Mouse (Mus musculus) heart, adult 2 months (tissue): ENCODE measurements around the gene E130308A19Rik. TPM values are rescaled to one million over a fixed set of nuclear protein-coding genes. Genes with fewer than 3 reads are reported as not detected.

Experiments
- DNase-seq, 2 experiments: peaks; one replicate each; pipeline ENCODE4 v3.0.0; 2021
- H3K27ac ChIP-seq: fragments of 200-600 bp; 2 replicates; pipeline ENCODE4 v1.8.1; 2022
- H3K27me3 ChIP-seq: fragments of 200-500 bp; 2 replicates; pipeline ENCODE4 v1.6.1; 2012; ENCODE audit warnings: mild to moderate bottlenecking, low read length, inconsistent platforms, mixed read lengths; ENCODE audit not compliant: control insufficient read depth, insufficient read depth
- H3K36me3 ChIP-seq: fragments of 200-500 bp; 2 replicates; pipeline ENCODE4 v1.6.1; 2012; ENCODE audit warnings: low read length, inconsistent platforms; ENCODE audit not compliant: control insufficient read depth, insufficient read depth
- H3K4me1 ChIP-seq: fragments of 200-500 bp; 2 replicates; pipeline ENCODE4 v1.6.1; 2011; ENCODE audit warnings: low read length; ENCODE audit not compliant: control insufficient read depth, insufficient read depth
- H3K4me3 ChIP-seq: fragments of 200-600 bp; 2 replicates; pipeline ENCODE4 v1.8.1; 2022
- H3K79me2 ChIP-seq: fragments of 200-500 bp; replicated peaks from 2 replicates; pipeline ENCODE4 v1.6.1; 2012; ENCODE audit warnings: mild to moderate bottlenecking, inconsistent platforms, low read length, moderate library complexity, mixed read lengths; ENCODE audit not compliant: control insufficient read depth, insufficient read depth
- H3K9ac ChIP-seq: fragments of 200-500 bp; 2 replicates; pipeline ENCODE4 v1.6.1; 2012; ENCODE audit warnings: low read depth, mild to moderate bottlenecking, control low read depth, inconsistent platforms, low read length, mixed read lengths
- CTCF ChIP-seq: fragments of 200-600 bp; IDR thresholded peaks from 2 replicates; pipeline ENCODE4 v1.8.1; 2022; ENCODE audit warnings: antibody characterized with exemption, mild to moderate bottlenecking, moderate library complexity
- EP300 ChIP-seq: fragments of 200-500 bp; IDR thresholded peaks from 2 replicates; pipeline ENCODE4 v1.6.1; 2011; ENCODE audit warnings: low read depth, low read length, control low read depth; ENCODE audit not compliant: insufficient read depth
- POLR2A ChIP-seq: fragments of 200-500 bp; IDR thresholded peaks from 2 replicates; pipeline ENCODE4 v1.6.1; 2011; ENCODE audit warnings: mild to moderate bottlenecking, low read depth, low read length, control low read depth; ENCODE audit not compliant: insufficient read depth
- WGBS: fragments of 180-500 bp; shearing (Covaris S2); methylation state at CpG from one replicate; pipeline ENCODE4 v1.1.7; 2018; 5-methylcytosine and 5-hydroxymethylcytosine counted together
- intact Hi-C: fragments of 180-260 bp; cut with DNase I; formaldehyde crosslinking; loops from one replicate; pipeline ENCODE4 v1.15.1; 2025
- polyA plus RNA-seq: library from polyadenylated mRNA; depleted of rRNA; stranded (reverse); fragments of >200 nt; gene quantifications from 2 replicates; pipeline ENCODE4 v1.2.3, GENCODE M21; 2012
- total RNA-seq, 2 experiments: library from RNA; stranded (reverse); gene quantifications; 2 replicates each; pipeline ENCODE4 v1.2.3; 2021

The E130308A19Rik gene
- total and polyA plus RNA-seq, 3 experiments: 3.8 to 7.2 (median 6.5) TPM

DNA sequence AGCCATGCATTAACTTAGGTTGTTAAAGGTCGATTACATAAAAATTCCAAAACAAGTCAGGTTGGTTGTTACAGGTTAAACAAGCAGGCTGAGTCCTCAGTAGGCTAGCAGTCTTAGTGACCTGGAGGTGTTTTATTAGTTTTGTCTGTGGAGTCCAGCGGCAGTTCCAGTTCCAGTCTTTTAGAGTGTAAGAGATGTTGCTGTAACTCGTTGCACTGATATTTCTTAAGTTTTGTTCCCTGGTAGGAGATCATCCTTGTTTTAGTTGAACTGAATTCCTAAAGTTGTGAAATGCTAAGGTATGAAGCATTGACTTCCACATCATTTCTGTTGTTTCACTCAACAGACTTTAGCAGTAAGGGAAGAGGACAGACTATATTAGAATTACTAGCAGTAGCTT, 70.8 kb downstream of the E130308A19Rik start:
- intact Hi-C loops: no loop called here

DNA sequence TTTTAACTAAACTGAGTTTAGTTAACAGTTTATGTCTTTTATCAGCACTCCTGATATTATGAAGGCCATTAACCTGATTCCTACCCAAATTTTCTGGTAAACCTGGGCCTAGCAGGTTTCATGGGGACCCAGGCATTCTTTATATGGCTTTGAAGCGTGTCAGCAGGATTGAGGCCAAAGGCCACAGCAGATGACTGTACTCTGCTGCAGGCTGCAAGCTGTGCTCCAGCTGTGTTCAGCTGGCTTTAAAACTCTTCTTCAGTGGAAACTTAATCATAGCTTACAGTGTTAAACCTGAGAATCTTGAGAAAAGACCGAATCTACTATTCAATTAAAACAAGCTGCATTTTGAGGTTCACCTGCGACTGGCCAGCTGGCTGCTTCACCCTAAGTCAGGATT, 71.9 kb downstream of the E130308A19Rik start:
- intact Hi-C loops: no loop called here
- DNase-seq: no peak

More for the DNA sequence above, 70.8 kb downstream of the E130308A19Rik start:
- Histone ChIP-seq H3K27ac (no peak overlapping the region), H3K4me3 (no peak overlapping the region), H3K79me2 (no peaks in the 10 kb centered on the region), H3K27me3 (no peaks in the 10 kb centered on the region), H3K36me3 (no peaks in the 10 kb centered on the region), H3K4me1 (no peaks in the 10 kb centered on the region), H3K9ac (no peak overlapping the region)
- TF ChIP-seq POLR2A: no peak
- no peak for TF ChIP-seq CTCF
- TF ChIP-seq EP300: no peak
- no peak for DNase-seq
- 91% methylated on average over 3 of the region's 3 CpGs for WGBS

DNA sequence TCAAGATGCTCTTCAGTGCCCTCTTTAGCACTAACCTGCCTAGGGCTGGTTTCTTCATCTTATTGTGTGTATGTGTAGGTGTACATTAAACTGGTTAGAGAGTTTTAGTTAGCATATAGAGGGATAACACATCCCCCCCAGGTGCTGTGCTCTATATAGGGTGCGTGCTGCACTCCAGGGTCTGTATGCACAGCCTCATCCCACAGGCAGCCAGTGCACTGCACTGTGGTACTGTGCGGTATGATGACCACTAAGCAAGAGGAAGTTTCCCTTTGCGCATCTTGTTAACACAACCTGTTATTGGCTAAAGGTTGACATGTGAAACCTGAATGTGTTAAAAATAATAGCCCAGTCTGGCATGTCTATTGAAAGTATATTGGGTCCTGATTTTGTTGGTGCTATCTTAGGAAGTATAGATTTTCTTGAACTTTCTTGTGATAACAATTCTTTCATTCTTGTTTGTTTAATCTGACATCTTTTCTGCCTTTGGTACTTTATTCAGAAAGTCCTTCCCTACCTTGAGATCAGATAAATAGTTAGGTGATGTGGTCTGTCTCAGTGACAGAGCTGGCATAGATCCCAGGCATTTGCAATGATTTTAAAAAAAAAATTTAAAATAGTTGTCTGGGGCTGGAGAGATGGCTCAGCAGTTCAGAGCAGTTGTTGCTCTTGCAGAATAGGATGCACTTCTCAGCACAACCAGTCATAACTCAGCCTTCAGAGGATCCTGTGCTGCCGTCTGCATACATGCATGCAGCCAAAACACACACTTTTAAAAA, 73.2 kb downstream of the E130308A19Rik start:
- DNase-seq: no peak
- H3K9ac ChIP-seq: no peak overlapping the region
- TF ChIP-seq EP300 (no peak), POLR2A (no peak), CTCF (no peak)
- no peaks in the 10 kb centered on the region for H3K79me2 ChIP-seq
- H3K4me1 ChIP-seq: no peaks in the 10 kb centered on the region
- intact Hi-C loops: no loop called here
- WGBS: 86% methylated on average over 4 of the region's 4 CpGs
- no peaks in the 10 kb centered on the region for H3K36me3 ChIP-seq
- H3K27ac ChIP-seq: no peak overlapping the region
- no peaks in the 10 kb centered on the region for H3K27me3 ChIP-seq
- no peak overlapping the region for H3K4me3 ChIP-seq

More for the DNA sequence above, 71.9 kb downstream of the E130308A19Rik start:
- TF ChIP-seq EP300: no peak
- TF ChIP-seq POLR2A: no peak
- TF ChIP-seq CTCF: no peak
- Histone ChIP-seq H3K79me2 (no peaks in the 10 kb centered on the region), H3K36me3 (no peaks in the 10 kb centered on the region), H3K4me3 (no peak overlapping the region), H3K9ac (no peak overlapping the region), H3K27me3 (no peaks in the 10 kb centered on the region), H3K27ac (no peak overlapping the region), H3K4me1 (no peaks in the 10 kb centered on the region)
- 62% methylated on average over 3 of the region's 3 CpGs for WGBS

DNA sequence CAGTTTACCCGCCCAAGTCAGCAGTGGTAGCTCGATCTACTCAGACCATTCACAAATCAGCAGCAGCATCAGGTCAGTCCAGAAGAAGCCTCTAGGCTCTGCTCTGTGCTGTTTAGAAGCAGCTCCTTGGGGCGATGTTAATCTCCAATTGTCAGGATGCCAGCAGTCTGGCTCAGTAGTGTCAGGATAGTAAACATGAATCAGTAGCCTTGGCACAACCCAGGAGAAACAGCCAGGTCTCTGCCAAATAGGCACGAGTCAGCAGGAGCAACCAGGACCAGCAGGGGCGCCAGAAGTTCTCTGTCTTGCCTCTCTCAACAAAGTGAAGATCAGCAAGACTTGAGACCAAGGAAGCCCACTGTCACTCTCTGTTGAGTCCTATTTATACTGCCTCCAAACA, 83.3 kb downstream of the E130308A19Rik start:
- H3K36me3 ChIP-seq: no peaks in the 10 kb centered on the region
- 77% methylated on average over 5 of the region's 5 CpGs for WGBS
- H3K79me2 ChIP-seq: no peaks in the 10 kb centered on the region
- no peak for DNase-seq
- intact Hi-C loops: no loop called here
- TF ChIP-seq POLR2A (no peak), CTCF (no peak), EP300 (no peak)
- H3K4me1 ChIP-seq: no peaks in the 10 kb centered on the region
- H3K4me3 ChIP-seq: no peak overlapping the region
- H3K9ac ChIP-seq: no peak overlapping the region
- no peaks in the 10 kb centered on the region for H3K27me3 ChIP-seq
- H3K27ac ChIP-seq: no peak overlapping the region

DNA sequence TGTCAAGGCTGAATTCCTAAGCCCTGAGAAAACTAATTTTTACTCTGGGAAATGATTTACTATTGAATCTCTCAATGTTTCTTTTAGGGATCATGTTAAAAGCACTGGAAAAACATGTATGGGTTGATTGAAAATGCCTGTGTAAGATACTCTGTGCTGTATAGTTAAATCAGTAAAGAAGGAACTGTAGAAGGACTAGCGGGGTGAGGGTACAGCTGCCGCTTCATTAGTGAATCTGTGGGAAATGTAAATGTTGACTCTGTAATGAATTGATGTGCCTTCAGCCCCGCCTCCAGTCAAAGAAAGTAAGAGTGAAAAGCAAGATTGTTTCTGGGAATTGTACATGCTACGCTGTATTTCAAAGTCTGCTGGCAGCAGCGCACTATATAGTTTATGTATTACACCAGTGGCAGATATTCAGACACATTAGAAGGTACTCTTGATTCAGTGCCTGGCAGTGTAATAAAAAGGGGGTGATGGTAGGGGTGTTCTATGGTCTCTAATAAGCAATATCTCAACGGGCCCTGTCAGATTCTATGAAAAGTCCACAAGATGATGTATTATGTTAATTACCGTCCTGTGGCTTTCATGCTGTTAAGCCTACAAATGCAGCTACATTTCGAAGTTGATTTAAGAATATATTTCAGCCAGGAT, 84.9 kb downstream of the E130308A19Rik start:
- no peak overlapping the region for H3K4me3 ChIP-seq
- H3K27me3 ChIP-seq: no peaks in the 10 kb centered on the region
- no peaks in the 10 kb centered on the region for H3K36me3 ChIP-seq
- H3K4me1 ChIP-seq: no peaks in the 10 kb centered on the region
- TF ChIP-seq POLR2A (no peak), EP300 (no peak), CTCF (no peak)
- H3K9ac ChIP-seq: no peak overlapping the region
- DNase-seq: no peak
- intact Hi-C loops: no loop called here
- H3K79me2 ChIP-seq: no peaks in the 10 kb centered on the region
- no peak overlapping the region for H3K27ac ChIP-seq
- WGBS: 95% methylated on average over 8 of the region's 8 CpGs

DNA sequence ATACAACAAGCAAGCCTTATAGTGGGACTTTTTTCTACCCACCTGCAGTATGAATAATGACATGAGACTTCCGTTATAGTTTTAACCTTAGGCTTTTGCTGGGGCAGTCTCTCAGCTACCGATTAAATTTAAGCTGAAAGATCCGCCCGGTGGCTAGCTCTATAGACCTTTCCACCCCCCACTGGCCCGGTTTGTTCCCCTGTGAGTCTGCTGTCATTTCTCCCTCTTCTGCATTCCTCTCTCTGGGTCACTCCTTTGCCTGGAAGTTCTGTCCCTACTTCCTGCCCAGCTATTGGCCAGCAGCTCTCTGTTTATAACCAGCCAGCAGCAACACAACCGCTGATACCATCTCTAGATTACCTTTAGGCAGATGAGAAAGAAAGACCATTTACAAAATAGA, 86.4 kb downstream of the E130308A19Rik start:
- intact Hi-C loops: no loop called here
- H3K4me3 ChIP-seq: no peak overlapping the region
- H3K36me3 ChIP-seq: no peaks in the 10 kb centered on the region
- H3K4me1 ChIP-seq: no peaks in the 10 kb centered on the region
- 47% methylated on average over 6 of the region's 6 CpGs for WGBS
- TF ChIP-seq POLR2A (no peak), EP300 (no peak), CTCF (no peak)
- H3K79me2 ChIP-seq: no peaks in the 10 kb centered on the region
- no peaks in the 10 kb centered on the region for H3K27me3 ChIP-seq
- no peak for DNase-seq
- H3K27ac ChIP-seq: no peak overlapping the region
- no peak overlapping the region for H3K9ac ChIP-seq
